Mouse (Mus musculus): ENCODE data around the gene Stxbp6. TPM values are rescaled to one million over a fixed set of nuclear protein-coding genes. Genes with fewer than 3 reads are reported as not detected.

Stxbp6 gene
- polyA plus RNA-seq, 1 experiment from 2014 or later: 9.3 TPM

GRCm38 (mm10) chr12:44950559-44950958, 124.0 kb downstream of the Stxbp6 start:
- ATAC-seq (ENCODE audit: low FRiP score, low TSS enrichment) (no peak), DNase-seq (ENCODE audit: low spot score) (no peak)
- Histone ChIP-seq H3K9me3 (ENCODE audit: control insufficient read depth, low read length) (no peaks in the 10 kb centered on the region), H3K36me3 (ENCODE audit: control insufficient read depth, insufficient read depth, low read length) (no peaks in the 10 kb centered on the region), H3K9ac (ENCODE audit: low read length) (no peak overlapping the region), H3K4me3 (ENCODE audit: low read depth, low read length) (no peak overlapping the region), H3K27ac (replicated peaks) (no peak overlapping the region), H3K27me3 (ENCODE audit: control insufficient read depth, insufficient read depth, low read length) (no peaks in the 10 kb centered on the region), H3K4me1 (replicated peaks; ENCODE audit: control insufficient read depth, insufficient read depth) (no peaks in the 10 kb centered on the region), H3K4me2 (replicated peaks; ENCODE audit: low read depth) (no peak overlapping the region)
- no peak for TF ChIP-seq EP300 (optimal IDR thresholded peaks at IDR 0.05)
- WGBS: 69% methylated on average over 2 of the region's 2 CpGs

GRCm38 (mm10) chr12:44947823-44948222, 126.7 kb downstream of the Stxbp6 start:
- DNase-seq (ENCODE audit: low spot score) (no peak), ATAC-seq (ENCODE audit: low FRiP score, low TSS enrichment) (no peak)
- H3K9me3 ChIP-seq (ENCODE audit: control insufficient read depth, low read length): no peaks in the 10 kb centered on the region
- no peaks in the 10 kb centered on the region for H3K27me3 ChIP-seq (ENCODE audit: control insufficient read depth, insufficient read depth, low read length)
- H3K9ac ChIP-seq (ENCODE audit: low read length): no peak overlapping the region
- H3K4me1 ChIP-seq (replicated peaks; ENCODE audit: control insufficient read depth, insufficient read depth): no peaks in the 10 kb centered on the region
- H3K4me2 ChIP-seq (replicated peaks; ENCODE audit: low read depth): no peak overlapping the region
- H3K27ac ChIP-seq (replicated peaks): no peak overlapping the region
- H3K36me3 ChIP-seq (ENCODE audit: control insufficient read depth, insufficient read depth, low read length): no peaks in the 10 kb centered on the region
- TF ChIP-seq CTCF (IDR thresholded peaks at IDR 0.05; ENCODE audit: low read depth): no peak
- no peak for TF ChIP-seq EP300 (optimal IDR thresholded peaks at IDR 0.05)
- 87% methylated on average over 5 of the region's 5 CpGs for WGBS
- no peak overlapping the region for H3K4me3 ChIP-seq (ENCODE audit: low read depth, low read length)

GRCm38 (mm10) chr12:44940325-44940724, 134.2 kb downstream of the Stxbp6 start:
- no peak overlapping the region for H3K4me2 ChIP-seq (replicated peaks; ENCODE audit: low read depth)
- WGBS: 70% methylated on average over 4 of the region's 4 CpGs
- H3K27me3 ChIP-seq (ENCODE audit: control insufficient read depth, insufficient read depth, low read length): no peaks in the 10 kb centered on the region
- no peak overlapping the region for H3K27ac ChIP-seq (replicated peaks)
- no peaks in the 10 kb centered on the region for H3K36me3 ChIP-seq (ENCODE audit: control insufficient read depth, insufficient read depth, low read length)
- no peak overlapping the region for H3K4me3 ChIP-seq (ENCODE audit: low read depth, low read length)
- ATAC-seq (ENCODE audit: low FRiP score, low TSS enrichment) (no peak), DNase-seq (ENCODE audit: low spot score) (no peak)
- H3K9ac ChIP-seq (ENCODE audit: low read length): no peak overlapping the region
- no peaks in the 10 kb centered on the region for H3K4me1 ChIP-seq (replicated peaks; ENCODE audit: control insufficient read depth, insufficient read depth)
- no peak for TF ChIP-seq EP300 (optimal IDR thresholded peaks at IDR 0.05)
- no peak for TF ChIP-seq CTCF (IDR thresholded peaks at IDR 0.05; ENCODE audit: low read depth)
- no peaks in the 10 kb centered on the region for H3K9me3 ChIP-seq (ENCODE audit: control insufficient read depth, low read length)

- no peak overlapping the region for H3K9ac ChIP-seq (ENCODE audit: low read length)
- H3K4me2 ChIP-seq (replicated peaks; ENCODE audit: low read depth): no peak overlapping the region
- H3K4me1 ChIP-seq (replicated peaks; ENCODE audit: control insufficient read depth, insufficient read depth): no peaks in the 10 kb centered on the region
- no peaks in the 10 kb centered on the region for H3K36me3 ChIP-seq (ENCODE audit: control insufficient read depth, insufficient read depth, low read length)
- no peaks in the 10 kb centered on the region for H3K9me3 ChIP-seq (ENCODE audit: control insufficient read depth, low read length)
- ATAC-seq (ENCODE audit: low FRiP score, low TSS enrichment) (no peak), DNase-seq (ENCODE audit: low spot score) (no peak)
- no peak overlapping the region for H3K27ac ChIP-seq (replicated peaks)
- 61% methylated on average over 8 of the region's 8 CpGs for WGBS
- TF ChIP-seq CTCF (IDR thresholded peaks at IDR 0.05; ENCODE audit: low read depth): no peak
- no peak for TF ChIP-seq EP300 (optimal IDR thresholded peaks at IDR 0.05)
- H3K4me3 ChIP-seq (ENCODE audit: low read depth, low read length): no peak overlapping the region
- H3K27me3 ChIP-seq (ENCODE audit: control insufficient read depth, insufficient read depth, low read length): no peaks in the 10 kb centered on the region
These were observed 135.4 kb downstream of the Stxbp6 start for GRCm38 (mm10) chr12:44939106-44939505.

GRCm38 (mm10) chr12:44932954-44933353, 141.6 kb downstream of the Stxbp6 start:
- no peak for TF ChIP-seq EP300 (optimal IDR thresholded peaks at IDR 0.05)
- no peak for TF ChIP-seq CTCF (IDR thresholded peaks at IDR 0.05; ENCODE audit: low read depth)
- 80% methylated on average over 6 of the region's 6 CpGs for WGBS
- Histone ChIP-seq H3K27ac (replicated peaks) (no peak overlapping the region), H3K36me3 (ENCODE audit: control insufficient read depth, insufficient read depth, low read length) (no peaks in the 10 kb centered on the region), H3K27me3 (ENCODE audit: control insufficient read depth, insufficient read depth, low read length) (no peaks in the 10 kb centered on the region), H3K9ac (ENCODE audit: low read length) (no peak overlapping the region), H3K4me1 (replicated peaks; ENCODE audit: control insufficient read depth, insufficient read depth) (no peaks in the 10 kb centered on the region), H3K4me2 (replicated peaks; ENCODE audit: low read depth) (no peak overlapping the region), H3K4me3 (ENCODE audit: low read depth, low read length) (no peak overlapping the region), H3K9me3 (ENCODE audit: control insufficient read depth, low read length) (no peaks in the 10 kb centered on the region)
- no peak for DNase-seq (ENCODE audit: low spot score)
- no peak for ATAC-seq (ENCODE audit: low FRiP score, low TSS enrichment)

GRCm38 (mm10) chr12:44931716-44932115, 142.8 kb downstream of the Stxbp6 start:
- TF ChIP-seq CTCF (IDR thresholded peaks at IDR 0.05; ENCODE audit: low read depth) (no peak), EP300 (optimal IDR thresholded peaks at IDR 0.05) (no peak)
- DNase-seq (ENCODE audit: low spot score) (no peak), ATAC-seq (ENCODE audit: low FRiP score, low TSS enrichment) (no peak)
- no peak overlapping the region for H3K4me3 ChIP-seq (ENCODE audit: low read depth, low read length)
- 77% methylated on average over 7 of the region's 7 CpGs for WGBS
- no peak overlapping the region for H3K9ac ChIP-seq (ENCODE audit: low read length)
- H3K27me3 ChIP-seq (ENCODE audit: control insufficient read depth, insufficient read depth, low read length): no peaks in the 10 kb centered on the region
- H3K4me1 ChIP-seq (replicated peaks; ENCODE audit: control insufficient read depth, insufficient read depth): no peaks in the 10 kb centered on the region
- H3K27ac ChIP-seq (replicated peaks): no peak overlapping the region
- H3K36me3 ChIP-seq (ENCODE audit: control insufficient read depth, insufficient read depth, low read length): no peaks in the 10 kb centered on the region
- H3K9me3 ChIP-seq (ENCODE audit: control insufficient read depth, low read length): no peaks in the 10 kb centered on the region
- H3K4me2 ChIP-seq (replicated peaks; ENCODE audit: low read depth): no peak overlapping the region
